Mouse (Mus musculus): ENCODE results near the gene Gm20388. TPM values are rescaled to one million over a fixed set of nuclear protein-coding genes. Genes with fewer than 3 reads are reported as not detected.
A peak's percentile ranks its signal among the peaks of the same experiment; 100 is the strongest.

The Gm20388 gene
- polyA plus RNA-seq, 1 experiment from 2014 or later, result not detected

GRCm38 (mm10) chr8:121227756-121228155 lies 1317.1 kb downstream of the Gm20388 start:
- Histone ChIP-seq H3K27me3 (replicated peaks) (peaks cover 25% of the 10 kb centered on the region; the same call in 1 of the 2 replicates), H3K36me3 (no peaks in the 10 kb centered on the region), H3K4me2 (no peak overlapping the region), H3K4me1 (peaks cover 12% of the 10 kb centered on the region), H3K9me3 (no peaks in the 10 kb centered on the region), H3K27ac (replicated peaks) (no peak overlapping the region), H3K9ac (no peak overlapping the region), H3K4me3 (no peak overlapping the region)
- no peak for ATAC-seq (ENCODE audit: extremely low read depth, insufficient number of reproducible peaks, low FRiP score, low TSS enrichment)
- WGBS, result 71% methylated on average over 18 of the region's 18 CpGs

- WGBS, result 60% methylated on average over 3 of the region's 3 CpGs
- H3K27ac ChIP-seq (replicated peaks), result no peak overlapping the region
These were observed 1318.3 kb downstream of the Gm20388 start for GRCm38 (mm10) chr8:121228892-121229291.

GRCm38 (mm10) chr8:121229550-121229949 lies 1318.9 kb downstream of the Gm20388 start:
- no peaks in the 10 kb centered on the region for H3K9me3 ChIP-seq

More at GRCm38 (mm10) chr8:121228892-121229291, 1318.3 kb downstream of the Gm20388 start:
- Histone ChIP-seq H3K4me3 (no peak overlapping the region), H3K36me3 (no peaks in the 10 kb centered on the region), H3K4me2 (no peak overlapping the region), H3K9ac (no peak overlapping the region), H3K4me1 (peaks cover 12% of the 10 kb centered on the region), H3K9me3 (no peaks in the 10 kb centered on the region), H3K27me3 (replicated peaks) (peaks cover 19% of the 10 kb centered on the region; the same call in 1 of the 2 replicates)
- ATAC-seq (ENCODE audit: extremely low read depth, insufficient number of reproducible peaks, low FRiP score, low TSS enrichment), result no peak

GRCm38 (mm10) chr8:121233196-121233595 lies 1322.6 kb downstream of the Gm20388 start:
- Histone ChIP-seq H3K4me2 (no peak overlapping the region), H3K36me3 (no peaks in the 10 kb centered on the region), H3K9me3 (no peaks in the 10 kb centered on the region), H3K4me1 (peaks cover 10% of the 10 kb centered on the region), H3K27ac (replicated peaks) (no peak overlapping the region), H3K27me3 (replicated peaks) (no peaks in the 10 kb centered on the region; the same call in 1 of the 2 replicates), H3K9ac (no peak overlapping the region), H3K4me3 (no peak overlapping the region)
- no peak for ATAC-seq (ENCODE audit: extremely low read depth, insufficient number of reproducible peaks, low FRiP score, low TSS enrichment)
- 34% methylated on average over 4 of the region's 4 CpGs for WGBS

More at GRCm38 (mm10) chr8:121229550-121229949, 1318.9 kb downstream of the Gm20388 start:
- Histone ChIP-seq H3K4me2 (no peak overlapping the region), H3K27me3 (replicated peaks) (peaks cover 19% of the 10 kb centered on the region; the same call in 1 of the 2 replicates), H3K36me3 (no peaks in the 10 kb centered on the region), H3K9ac (no peak overlapping the region), H3K4me1 (peaks cover 12% of the 10 kb centered on the region), H3K27ac (replicated peaks) (no peak overlapping the region), H3K4me3 (no peak overlapping the region)
- 26% methylated on average over 7 of the region's 7 CpGs for WGBS
- ATAC-seq (ENCODE audit: extremely low read depth, insufficient number of reproducible peaks, low FRiP score, low TSS enrichment), result no peak

- ATAC-seq (ENCODE audit: extremely low read depth, insufficient number of reproducible peaks, low FRiP score, low TSS enrichment), result no peak
- peaks cover 7% of the 10 kb centered on the region for H3K4me1 ChIP-seq
- WGBS, result 63% methylated on average over 7 of the region's 7 CpGs
- no peaks in the 10 kb centered on the region for H3K36me3 ChIP-seq
- no peak overlapping the region for H3K4me2 ChIP-seq
- H3K9me3 ChIP-seq, result no peaks in the 10 kb centered on the region
- H3K27me3 ChIP-seq (replicated peaks), result no peaks in the 10 kb centered on the region; the same call in 1 of the 2 replicates
- no peak overlapping the region for H3K27ac ChIP-seq (replicated peaks)
- no peak overlapping the region for H3K4me3 ChIP-seq
- H3K9ac ChIP-seq, result no peak overlapping the region
These were observed 1324.3 kb downstream of the Gm20388 start for GRCm38 (mm10) chr8:121234915-121235314.

GRCm38 (mm10) chr8:121239640-121240039 lies 1329.0 kb downstream of the Gm20388 start:
- ATAC-seq (ENCODE audit: extremely low read depth, insufficient number of reproducible peaks, low FRiP score, low TSS enrichment), result no peak
- Histone ChIP-seq H3K4me1 (peaks cover 41% of the 10 kb centered on the region), H3K27me3 (replicated peaks) (peaks cover 5% of the 10 kb centered on the region; the same call in 1 of the 2 replicates), H3K4me3 (no peak overlapping the region), H3K27ac (replicated peaks) (no peak overlapping the region), H3K9ac (no peak overlapping the region), H3K4me2 (no peak overlapping the region), H3K36me3 (no peaks in the 10 kb centered on the region), H3K9me3 (no peaks in the 10 kb centered on the region)
- WGBS, result 76% methylated on average over 6 of the region's 6 CpGs

GRCm38 (mm10) chr8:121241761-121242552 lies 1331.3 kb downstream of the Gm20388 start:
- peak overlapping the region; percentile 56 for H3K4me2 ChIP-seq
- no peaks in the 10 kb centered on the region for H3K36me3 ChIP-seq
- peak overlapping the region; percentile 72 for H3K9ac ChIP-seq
- 11% methylated on average over 14 of the region's 14 CpGs for WGBS
- H3K4me3 ChIP-seq, result peak overlapping the region; percentile 5; the same call in 1 of the 2 replicates
- H3K27me3 ChIP-seq (replicated peaks), result peaks cover 5% of the 10 kb centered on the region; the same call in 1 of the 2 replicates
- peaks cover 41% of the 10 kb centered on the region for H3K4me1 ChIP-seq
- ATAC-seq (ENCODE audit: extremely low read depth, insufficient number of reproducible peaks, low FRiP score, low TSS enrichment), result peak; percentile 77; the same call in 1 of the 2 replicates
- H3K27ac ChIP-seq (replicated peaks), result peak overlapping the region; percentile 51
- H3K9me3 ChIP-seq, result no peaks in the 10 kb centered on the region

- no peak for ATAC-seq (ENCODE audit: extremely low read depth, insufficient number of reproducible peaks, low FRiP score, low TSS enrichment)
- H3K27ac ChIP-seq (replicated peaks), result no peak overlapping the region
- no peaks in the 10 kb centered on the region for H3K9me3 ChIP-seq
- H3K36me3 ChIP-seq, result no peaks in the 10 kb centered on the region
- 0 out of 2 replicates have a peak overlapping the region, but pooled peaks have one; percentile 72 for H3K9ac ChIP-seq
- no peak overlapping the region for H3K4me2 ChIP-seq
- H3K27me3 ChIP-seq (replicated peaks), result peaks cover 5% of the 10 kb centered on the region; the same call in 1 of the 2 replicates
- H3K4me3 ChIP-seq, result no peak overlapping the region
- peaks cover 41% of the 10 kb centered on the region for H3K4me1 ChIP-seq
- 38% methylated on average over 13 of the region's 13 CpGs for WGBS
These were observed 1332.0 kb downstream of the Gm20388 start for GRCm38 (mm10) chr8:121242671-121243070.

GRCm38 (mm10) chr8:121248823-121249222 lies 1338.2 kb downstream of the Gm20388 start:
- Histone ChIP-seq H3K4me1 (peaks cover 16% of the 10 kb centered on the region), H3K27ac (replicated peaks) (no peak overlapping the region)

GRCm38 (mm10) chr8:121249433-121249832 lies 1338.8 kb downstream of the Gm20388 start:
- WGBS, result 70% methylated on average over 1 of the region's 1 CpGs
- Histone ChIP-seq H3K4me1 (peaks cover 16% of the 10 kb centered on the region), H3K36me3 (no peaks in the 10 kb centered on the region), H3K4me2 (no peak overlapping the region), H3K4me3 (no peak overlapping the region), H3K27me3 (replicated peaks) (peaks cover 40% of the 10 kb centered on the region), H3K27ac (replicated peaks) (no peak overlapping the region), H3K9ac (no peak overlapping the region), H3K9me3 (no peaks in the 10 kb centered on the region)
- no peak for ATAC-seq (ENCODE audit: extremely low read depth, insufficient number of reproducible peaks, low FRiP score, low TSS enrichment)

More at GRCm38 (mm10) chr8:121248823-121249222, 1338.2 kb downstream of the Gm20388 start:
- Histone ChIP-seq H3K9ac (no peak overlapping the region), H3K27me3 (replicated peaks) (peaks cover 37% of the 10 kb centered on the region), H3K36me3 (no peaks in the 10 kb centered on the region), H3K9me3 (no peaks in the 10 kb centered on the region), H3K4me2 (no peak overlapping the region), H3K4me3 (no peak overlapping the region)
- ATAC-seq (ENCODE audit: extremely low read depth, insufficient number of reproducible peaks, low FRiP score, low TSS enrichment), result no peak
- WGBS, result 62% methylated on average over 7 of the region's 7 CpGs

- H3K9ac ChIP-seq, result no peak overlapping the region
- WGBS, result 38% methylated on average over 11 of the region's 11 CpGs
- no peak overlapping the region for H3K4me3 ChIP-seq
- ATAC-seq (ENCODE audit: extremely low read depth, insufficient number of reproducible peaks, low FRiP score, low TSS enrichment), result no peak; the same call in 1 of the 2 replicates
- no peaks in the 10 kb centered on the region for H3K36me3 ChIP-seq
- H3K9me3 ChIP-seq, result no peaks in the 10 kb centered on the region
- peaks cover 24% of the 10 kb centered on the region for H3K4me1 ChIP-seq
- H3K27ac ChIP-seq (replicated peaks), result no peak overlapping the region
- H3K27me3 ChIP-seq (replicated peaks), result peaks cover 53% of the 10 kb centered on the region
- H3K4me2 ChIP-seq, result no peak overlapping the region
These were observed 1340.4 kb downstream of the Gm20388 start for GRCm38 (mm10) chr8:121251089-121251488.

All from heart, embryonic 13.5 days (tissue).